Mouse (Mus musculus): ENCODE results near the gene Krtap2-4.

GRCm38 (mm10) chr11:99583245-99583704, 31.4 kb downstream of the Krtap2-4 start, which contains the start of gene Krtap1-4:
- TF ChIP-seq POLR2A (IDR thresholded peaks at IDR 0.05; ENCODE audit: borderline replicate concordance, control insufficient read depth, low read depth, low read length) (no peak), CTCF (IDR thresholded peaks at IDR 0.05; ENCODE audit: control insufficient read depth, insufficient read depth, low read length) (no peak)
